Mouse (Mus musculus) ES-Bruce4 (cell line): ENCODE results near the gene Gm6401.
"Not testable (repeated sequence)": the region's sequence is repeated elsewhere in the genome, so short reads cannot be mapped to it uniquely, and the experiment has no call there.

Source experiments
- CTCF ChIP-seq: IDR thresholded peaks from one replicate; pipeline ENCODE4 v1.8.1; 2011; ENCODE audit warnings: low read depth, low read length
- EP300 ChIP-seq: IDR thresholded peaks from 2 replicates; pipeline ENCODE4 v1.6.1; 2011; ENCODE audit warnings: low read depth, low read length; ENCODE audit not compliant: insufficient read depth
- POLR2A ChIP-seq: IDR thresholded peaks from one replicate; pipeline ENCODE4 v1.8.1; 2011; ENCODE audit warnings: low read length; ENCODE audit not compliant: insufficient read depth

- not testable (repeated sequence) for TF ChIP-seq EP300, POLR2A, CTCF
Observed at GRCm38 (mm10) chr14:41924649-41925048, 43.1 kb downstream of the Gm6401 start, which contains the start of gene 1700049E17Rik1.
